10 mouse cellular contexts compared by ENCODE assay signal in the genomic region with DNA sequence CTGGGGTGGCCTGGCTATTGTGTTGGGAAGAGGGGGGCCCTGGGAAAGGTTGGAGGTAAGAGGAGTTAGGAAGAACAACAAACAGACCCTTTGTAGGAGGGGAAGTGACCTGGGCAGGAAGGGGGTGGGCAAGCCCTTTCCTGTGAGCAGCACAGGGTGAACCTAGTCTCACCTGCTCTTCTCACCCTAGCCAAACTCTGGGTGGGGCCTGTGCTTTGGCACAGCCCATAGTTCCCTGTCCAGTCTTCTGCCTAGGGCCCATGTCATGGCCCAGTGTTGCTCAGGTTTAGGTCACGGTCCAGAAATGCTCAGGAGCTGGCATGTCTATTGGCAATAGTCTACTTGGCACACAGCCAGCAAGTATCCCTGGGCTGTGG. TPM values are rescaled to one million over a fixed set of nuclear protein-coding genes. Genes with fewer than 3 reads are reported as not detected.
A peak's percentile ranks its signal among the peaks of the same experiment; 100 is the strongest.
DNase-seq lines count a peak whose midpoint lies in the region; ATAC-seq lines count a peak whose summit lies in the region.
"Had no signal": no experiment of that assay in that cellular context is flagged by ENCODE, and none has a peak within 500 bp of the region (broad histone marks: within the 10 kb centered on the region; RNA-seq: fewer than 3 reads in every experiment).

No protein-coding gene starts in this region.

- H3K36me3 ChIP-seq in forebrain, embryonic 12.5 days (replicated peaks), result 0 out of 2 replicates have a peak, but pooled peaks cover 5% of the 10 kb centered on the region
- no peaks in the 10 kb centered on the region for H3K36me3 ChIP-seq in forebrain, embryonic 16.5 days (ENCODE audit: control insufficient read depth, insufficient read depth)
- peaks cover under 1% of the 10 kb centered on the region; the same call in 1 of the 2 replicates for H3K36me3 ChIP-seq in limb, embryonic 13.5 days
- no peaks in the 10 kb centered on the region for H3K36me3 ChIP-seq in stomach, embryonic 14.5 days (ENCODE audit: control insufficient read depth, insufficient read depth, low read length)

- 0 out of 2 replicates have a peak overlapping the region, but pooled peaks have one; percentile 3 for H3K9ac ChIP-seq in forebrain, embryonic 12.5 days
- no peak overlapping the region for H3K9ac ChIP-seq in forebrain, embryonic 16.5 days (replicated peaks; ENCODE audit: low read depth, low read length)
- H3K9ac ChIP-seq in limb, embryonic 13.5 days, result no peak overlapping the region
- H3K9ac ChIP-seq in stomach, embryonic 14.5 days (replicated peaks; ENCODE audit: low read depth, low read length), result no peak overlapping the region

- no peaks in the 10 kb centered on the region for H3K27me3 ChIP-seq in forebrain, embryonic 12.5 days
- H3K27me3 ChIP-seq in forebrain, embryonic 16.5 days (replicated peaks; ENCODE audit: control insufficient read depth, insufficient read depth, low read length), result no peaks in the 10 kb centered on the region
- H3K27me3 ChIP-seq in limb, embryonic 13.5 days, result no peaks in the 10 kb centered on the region
- H3K27me3 ChIP-seq in stomach, embryonic 14.5 days (ENCODE audit: control insufficient read depth, insufficient read depth, low read length), result no peaks in the 10 kb centered on the region

- no peak overlapping the region for H3K4me2 ChIP-seq in forebrain, embryonic 12.5 days
- no peak overlapping the region for H3K4me2 ChIP-seq in forebrain, embryonic 16.5 days (ENCODE audit: low read length)
- H3K4me2 ChIP-seq in limb, embryonic 13.5 days (replicated peaks), result no peak overlapping the region
- H3K4me2 ChIP-seq in stomach, embryonic 14.5 days (replicated peaks; ENCODE audit: low read depth, low read length), result no peak overlapping the region

- no peaks in the 10 kb centered on the region for H3K9me3 ChIP-seq in forebrain, embryonic 12.5 days
- H3K9me3 ChIP-seq in forebrain, embryonic 16.5 days (ENCODE audit: control insufficient read depth, low read length), result no peaks in the 10 kb centered on the region
- H3K9me3 ChIP-seq in limb, embryonic 13.5 days, result no peaks in the 10 kb centered on the region
- H3K9me3 ChIP-seq in stomach, embryonic 14.5 days (ENCODE audit: control insufficient read depth, low read depth, low read length), result no peaks in the 10 kb centered on the region

- peak; percentile 82 to 86 for DNase-seq in lung, adult 18-20 months
- no peak for DNase-seq in lung, postnatal 14 days
- DNase-seq in left cerebral cortex, postnatal 14 days (ENCODE audit: low spot score in 2 of 2), result no peak
- DNase-seq: cerebellum, adult 11 months; midbrain, embryonic 14.5 days had no signal

- H3K4me3 ChIP-seq in forebrain, embryonic 12.5 days (replicated peaks), result no peak overlapping the region
- no peak overlapping the region for H3K4me3 ChIP-seq in forebrain, embryonic 16.5 days (replicated peaks; ENCODE audit: low read length)
- H3K4me3 ChIP-seq in limb, embryonic 13.5 days, result no peak overlapping the region
- no peak overlapping the region for H3K4me3 ChIP-seq in stomach, embryonic 14.5 days (ENCODE audit: low read depth, low read length)

- no peak for ATAC-seq in forebrain, embryonic 12.5 days (ENCODE audit: low FRiP score)
- no peak for ATAC-seq in forebrain, embryonic 16.5 days
- ATAC-seq in limb, embryonic 13.5 days (ENCODE audit: low FRiP score, low read depth), result 0 out of 2 replicates have a peak, but pooled peaks have one; percentile 43
- ATAC-seq in stomach, embryonic 14.5 days (ENCODE audit: insufficient number of reproducible peaks, insufficient read depth, low FRiP score, low read depth), result peak; percentile 51; the same call in 1 of the 2 replicates
- no peak for ATAC-seq in erythroblast, adult 5-6 weeks (replicated peaks; ENCODE audit: low FRiP score, poor library complexity, severe bottlenecking)

- no peaks in the 10 kb centered on the region for H3K4me1 ChIP-seq in forebrain, embryonic 12.5 days
- no peaks in the 10 kb centered on the region for H3K4me1 ChIP-seq in forebrain, embryonic 16.5 days (replicated peaks; ENCODE audit: control insufficient read depth, insufficient read depth, low read length)
- H3K4me1 ChIP-seq in limb, embryonic 13.5 days, result peaks cover 18% of the 10 kb centered on the region
- peaks cover 21% of the 10 kb centered on the region for H3K4me1 ChIP-seq in stomach, embryonic 14.5 days (ENCODE audit: control insufficient read depth, insufficient read depth, low read length)

- 74% methylated on average over 1 of the region's 1 CpGs for WGBS in forebrain, embryonic 12.5 days
- 58% methylated on average over 1 of the region's 1 CpGs for WGBS in forebrain, embryonic 16.5 days
- WGBS in limb, embryonic 13.5 days, result 60% methylated on average over 1 of the region's 1 CpGs
- WGBS in stomach, embryonic 14.5 days, result 62% methylated on average over 1 of the region's 1 CpGs

- no peak overlapping the region for H3K27ac ChIP-seq in forebrain, embryonic 12.5 days
- no peak overlapping the region for H3K27ac ChIP-seq in forebrain, embryonic 16.5 days (ENCODE audit: low read length)
- H3K27ac ChIP-seq in limb, embryonic 13.5 days, result peak overlapping the region; percentile 70; the same call in 1 of the 2 replicates
- peak overlapping the region; percentile 53 for H3K27ac ChIP-seq in stomach, embryonic 14.5 days (ENCODE audit: low read length)

- intact Hi-C loops in left cerebral cortex, postnatal 14 days (cut with DNase I), result no loop called here

RNA-seq across cellular contexts. Expression of a gene that starts 19.6 kb away (rescaled TPM):
- not detected in 2 replicates for polyA plus RNA-seq in forebrain, embryonic 12.5 days (2016; fragmentation: Nextera tagmentation; extraction: Ambion mirVana)
- not detected in 2 replicates for polyA plus RNA-seq in forebrain, embryonic 16.5 days (2015; fragmentation: Nextera tagmentation; extraction: Ambion mirVana)
- not detected in 2 replicates for polyA plus RNA-seq in limb, embryonic 13.5 days (2015; fragmentation: Nextera tagmentation; extraction: Ambion mirVana)
- polyA plus RNA-seq in stomach, embryonic 14.5 days (2014; fragmentation: Nextera tagmentation; extraction: Ambion mirVana), result not detected in 2 replicates
- total RNA-seq in left cerebral cortex, postnatal 14 days (2021), result not detected
- not detected in 2 replicates for total RNA-seq in erythroblast, adult 5-6 weeks (2015; ENCODE audit: low replicate concordance)
- not detected in 2 replicates for total RNA-seq in erythroblast, adult 5-6 weeks (2017; ENCODE audit: low replicate concordance)
- polyA plus RNA-seq: midbrain, embryonic 14.5 days had no signal

RNA-seq across cellular contexts. Expression of a gene that starts 28.1 kb away (rescaled TPM):
- 24.1 and 25.7 TPM in 2 replicates for polyA plus RNA-seq in forebrain, embryonic 12.5 days (2016; fragmentation: Nextera tagmentation; extraction: Ambion mirVana)
- polyA plus RNA-seq in forebrain, embryonic 16.5 days (2015; fragmentation: Nextera tagmentation; extraction: Ambion mirVana), result 31.7 and 39.8 TPM in 2 replicates
- polyA plus RNA-seq in limb, embryonic 13.5 days (2015; fragmentation: Nextera tagmentation; extraction: Ambion mirVana), result 17.8 and 19.0 TPM in 2 replicates
- polyA plus RNA-seq in stomach, embryonic 14.5 days (2014; fragmentation: Nextera tagmentation; extraction: Ambion mirVana), result 9.3 and 15.2 TPM in 2 replicates
- total RNA-seq in left cerebral cortex, postnatal 14 days (2021), result 100 to 1,000 TPM; 101 to 139 TPM
- total RNA-seq in erythroblast, adult 5-6 weeks (2015; ENCODE audit: low replicate concordance), result 2.1 and 3.1 TPM in 2 replicates
- total RNA-seq in erythroblast, adult 5-6 weeks (2017; ENCODE audit: low replicate concordance), result 3.9 and 5.1 TPM in 2 replicates

Comparison
In these comparisons a context has a peak if more than half of its experiments do, and no peak if none do; other contexts are left out.
1. DNase-seq: peak in lung, adult 18-20 months (2 of 2); none in lung, postnatal 14 days (single experiment) and left cerebral cortex, postnatal 14 days (0 of 2).
2. ATAC-seq: peak in limb, embryonic 13.5 days (single experiment) and stomach, embryonic 14.5 days (single experiment); none in forebrain, embryonic 12.5 days (single experiment), forebrain, embryonic 16.5 days (single experiment) and erythroblast, adult 5-6 weeks (single experiment).
3. H3K27ac ChIP-seq: peak in limb, embryonic 13.5 days (single experiment) and stomach, embryonic 14.5 days (single experiment); none in forebrain, embryonic 12.5 days (single experiment) and forebrain, embryonic 16.5 days (single experiment).